Mouse (Mus musculus) erythroblast, embryonic 14.5 days (primary cell): Measurements from ENCODE around the gene Pnp. TPM values are rescaled to one million over a fixed set of nuclear protein-coding genes. Genes with fewer than 3 reads are reported as not detected.
A peak's percentile ranks its signal among the peaks of the same experiment; 100 is the strongest.
"Not testable (repeated sequence)": the region's sequence is repeated elsewhere in the genome, so short reads cannot be mapped to it uniquely, and the experiment has no call there.

Experiments
- H3K27me3 ChIP-seq: 2 replicates; pipeline ENCODE4 v1.6.1; 2012; ENCODE audit warnings: inconsistent platforms; ENCODE audit not compliant: control insufficient read depth
- H3K36me3 ChIP-seq: 2 replicates; pipeline ENCODE4 v1.6.1; 2012; ENCODE audit warnings: mild to moderate bottlenecking, inconsistent platforms; ENCODE audit not compliant: control insufficient read depth
- H3K4me1 ChIP-seq: 2 replicates; pipeline ENCODE4 v1.6.1; 2012; ENCODE audit warnings: inconsistent platforms; ENCODE audit not compliant: control insufficient read depth
- H3K4me3 ChIP-seq: replicated peaks from 2 replicates; pipeline ENCODE3; 2012; ENCODE audit warnings: moderate library complexity, mild to moderate bottlenecking, inconsistent platforms
- H3K9me3 ChIP-seq: 2 replicates; pipeline ENCODE4 v1.6.1; 2012; ENCODE audit warnings: low read length, inconsistent platforms, mixed read lengths; ENCODE audit not compliant: control insufficient read depth
- GATA1 ChIP-seq: IDR thresholded peaks from 2 replicates; pipeline ENCODE4 v1.6.1; 2012; ENCODE audit warnings: low read length, inconsistent platforms, mixed read lengths
- TAL1 ChIP-seq: IDR thresholded peaks from 3 replicates; pipeline ENCODE4 v1.6.1; 2012; ENCODE audit warnings: low read length, inconsistent platforms, mixed read lengths
- polyA plus RNA-seq: library from polyadenylated mRNA; stranded (reverse); fragments of >175 nt; gene quantifications from 2 replicates; pipeline ENCODE4 v1.2.3, GENCODE M21; 2012

The Pnp gene
- polyA plus RNA-seq, 1 experiment, result 0.20 TPM

DNA sequence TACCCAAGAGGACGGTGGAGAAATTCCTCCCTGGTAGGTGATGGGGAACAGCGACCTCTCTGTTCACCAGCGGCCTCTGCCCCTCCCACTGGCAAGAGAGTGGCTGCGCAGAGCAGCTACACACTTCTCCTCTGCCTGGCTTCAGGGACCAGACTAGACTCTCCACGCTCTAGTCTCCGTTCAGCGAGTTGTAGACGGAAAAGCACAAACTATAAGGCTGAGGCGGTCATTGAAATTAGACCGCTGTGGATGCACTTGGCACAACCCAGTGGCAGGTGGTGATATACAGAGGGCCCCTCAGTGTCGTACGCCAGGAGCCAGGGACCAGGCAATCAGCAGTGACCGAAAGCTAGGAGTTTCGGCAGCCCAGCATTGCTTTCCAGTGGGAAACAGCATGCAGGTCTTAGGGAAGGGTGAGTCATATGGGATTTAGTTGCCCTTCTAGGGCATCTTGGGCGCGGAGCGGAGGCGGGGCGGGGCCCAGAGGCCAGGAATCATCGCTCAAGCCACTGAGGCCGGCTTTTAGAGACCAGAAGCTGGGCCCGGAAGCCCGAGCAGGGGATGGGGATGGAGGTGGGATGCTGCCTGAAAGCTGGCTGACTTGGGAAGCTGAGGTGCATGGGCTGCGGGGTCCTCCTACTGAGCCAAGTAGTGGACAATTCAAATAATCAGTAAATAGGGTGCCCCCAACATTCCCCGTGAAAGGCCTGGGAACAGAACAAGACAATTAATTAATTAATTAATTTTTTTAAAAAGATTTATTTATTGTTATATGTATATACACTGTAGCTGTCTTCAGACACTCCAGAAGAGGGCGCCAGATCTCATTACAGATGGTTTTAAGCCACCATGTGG lies 26.7 kb upstream of the Pnp start:
- Histone ChIP-seq H3K27me3 (no peaks in the 10 kb centered on the region), H3K36me3 (no peaks in the 10 kb centered on the region), H3K9me3 (no peaks in the 10 kb centered on the region), H3K4me1 (no peaks in the 10 kb centered on the region), H3K4me3 (no peak overlapping the region)
- no peak for TF ChIP-seq TAL1
- TF ChIP-seq GATA1, result no peak

DNA sequence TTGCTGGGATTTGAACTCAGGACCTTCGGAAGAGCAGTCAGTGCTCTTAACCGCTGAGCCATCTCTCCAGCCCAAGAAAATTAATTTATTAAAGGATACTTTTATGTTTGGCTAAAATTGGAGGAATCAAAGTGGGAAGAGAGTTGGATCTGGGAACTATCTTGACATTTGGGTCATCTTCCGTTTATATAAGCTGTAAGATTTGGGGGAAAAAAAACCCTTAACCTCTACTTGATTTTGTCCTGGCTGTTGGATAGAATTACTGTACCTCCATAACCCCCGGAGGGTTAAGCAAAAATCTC lies 26.1 kb upstream of the Pnp start:
- no peaks in the 10 kb centered on the region for H3K27me3 ChIP-seq
- no peaks in the 10 kb centered on the region for H3K9me3 ChIP-seq
- TF ChIP-seq TAL1, result no peak
- no peak for TF ChIP-seq GATA1
- H3K4me1 ChIP-seq, result no peaks in the 10 kb centered on the region
- no peak overlapping the region for H3K4me3 ChIP-seq
- H3K36me3 ChIP-seq, result no peaks in the 10 kb centered on the region

DNA sequence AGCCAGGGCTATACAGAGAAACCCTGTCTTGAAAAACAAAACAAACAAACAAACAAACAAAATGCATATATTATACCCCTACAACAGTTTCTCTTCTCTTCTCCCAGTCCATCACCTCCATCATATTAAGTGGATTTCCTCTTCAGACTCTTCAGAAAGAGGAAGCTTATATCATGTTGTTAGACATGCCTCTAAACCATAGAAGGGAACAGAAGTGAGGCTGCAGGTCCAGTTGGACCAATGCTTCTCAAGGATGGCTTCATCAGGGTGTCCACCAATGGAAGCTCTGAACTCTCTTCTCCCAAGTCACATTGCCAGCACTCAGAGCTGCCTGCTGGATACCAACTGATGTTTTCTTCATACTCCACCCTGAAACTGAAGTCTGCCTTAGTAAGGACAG lies 25.6 kb upstream of the Pnp start:
- not testable (repeated sequence) for H3K27me3 ChIP-seq, H3K9me3 ChIP-seq, H3K4me1 ChIP-seq, H3K36me3 ChIP-seq, H3K4me3 ChIP-seq

DNA sequence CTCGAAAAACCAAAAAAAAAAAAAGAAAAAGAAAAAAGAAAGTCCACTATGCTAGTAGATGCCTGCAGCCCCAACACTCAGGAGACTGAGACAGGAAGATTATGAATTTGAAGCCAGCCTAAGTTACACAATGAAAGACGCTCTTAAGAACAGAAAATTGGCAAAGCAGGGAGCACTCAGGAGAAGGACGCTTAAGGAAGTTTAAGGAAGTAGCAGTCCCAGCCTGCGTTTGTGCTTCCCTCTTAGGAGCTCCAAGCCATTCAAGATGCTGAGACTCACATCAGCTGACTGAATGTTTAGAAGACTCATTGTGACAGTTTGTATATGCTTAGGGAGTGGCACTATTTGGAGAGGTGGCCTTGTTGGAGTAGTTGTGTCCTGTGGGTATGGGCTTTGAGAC lies 22.8 kb upstream of the Pnp start:
- H3K4me3 ChIP-seq, result no peak overlapping the region
- H3K9me3 ChIP-seq, result no peaks in the 10 kb centered on the region
- TF ChIP-seq GATA1 (no peak), TAL1 (no peak)
- H3K27me3 ChIP-seq, result no peaks in the 10 kb centered on the region
- peaks cover 2% of the 10 kb centered on the region; the same call in 1 of the 2 replicates for H3K36me3 ChIP-seq
- no peaks in the 10 kb centered on the region for H3K4me1 ChIP-seq

DNA sequence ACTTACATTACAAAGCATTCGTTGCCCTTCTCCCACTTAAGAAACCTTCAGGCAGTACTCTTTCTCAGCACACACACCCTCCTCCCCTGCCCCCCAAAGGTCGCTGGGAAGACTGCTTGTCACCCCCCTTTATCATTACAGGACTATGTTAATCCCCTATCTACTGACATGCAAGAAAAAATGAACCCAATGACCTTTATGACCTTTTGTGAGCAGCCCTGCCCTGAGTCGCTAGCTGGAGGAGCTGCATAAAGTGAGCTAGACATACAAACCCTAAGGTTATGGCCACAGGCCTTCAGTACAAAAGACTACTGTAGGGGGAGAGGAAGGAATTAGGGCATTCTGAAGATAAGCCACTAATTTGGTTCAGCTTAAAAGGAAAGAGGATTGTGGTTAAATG lies 19.5 kb upstream of the Pnp start:
- H3K4me3 ChIP-seq, result no peak overlapping the region
- H3K27me3 ChIP-seq, result no peaks in the 10 kb centered on the region
- H3K36me3 ChIP-seq, result peaks cover 29% of the 10 kb centered on the region
- no peak for TF ChIP-seq GATA1
- no peak for TF ChIP-seq TAL1
- H3K4me1 ChIP-seq, result no peaks in the 10 kb centered on the region
- no peaks in the 10 kb centered on the region for H3K9me3 ChIP-seq

DNA sequence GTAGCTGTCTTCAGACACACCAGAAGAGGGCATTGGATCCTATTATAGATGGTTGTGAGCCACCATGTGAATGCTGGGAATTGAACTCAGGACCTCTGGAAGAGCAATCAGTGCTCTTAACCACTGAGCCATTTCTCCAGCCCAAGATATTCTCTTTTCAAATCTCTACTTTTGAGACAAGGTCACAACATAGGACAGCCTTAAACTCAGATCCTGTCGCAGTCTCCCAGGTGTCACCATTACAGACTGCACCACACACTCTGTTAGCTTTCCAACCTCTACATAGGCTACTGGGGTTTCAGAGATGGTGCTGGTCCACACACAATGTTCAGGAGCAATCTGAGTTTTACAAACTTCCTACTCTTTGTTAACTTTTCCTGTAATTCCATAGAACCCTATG lies 7.4 kb upstream of the Pnp start:
- Histone ChIP-seq H3K36me3 (peaks cover 37% of the 10 kb centered on the region), H3K4me3 (peak overlapping the region; percentile 81), H3K4me1 (peaks cover 30% of the 10 kb centered on the region)
- not testable (repeated sequence) for H3K27me3 ChIP-seq, H3K9me3 ChIP-seq

DNA sequence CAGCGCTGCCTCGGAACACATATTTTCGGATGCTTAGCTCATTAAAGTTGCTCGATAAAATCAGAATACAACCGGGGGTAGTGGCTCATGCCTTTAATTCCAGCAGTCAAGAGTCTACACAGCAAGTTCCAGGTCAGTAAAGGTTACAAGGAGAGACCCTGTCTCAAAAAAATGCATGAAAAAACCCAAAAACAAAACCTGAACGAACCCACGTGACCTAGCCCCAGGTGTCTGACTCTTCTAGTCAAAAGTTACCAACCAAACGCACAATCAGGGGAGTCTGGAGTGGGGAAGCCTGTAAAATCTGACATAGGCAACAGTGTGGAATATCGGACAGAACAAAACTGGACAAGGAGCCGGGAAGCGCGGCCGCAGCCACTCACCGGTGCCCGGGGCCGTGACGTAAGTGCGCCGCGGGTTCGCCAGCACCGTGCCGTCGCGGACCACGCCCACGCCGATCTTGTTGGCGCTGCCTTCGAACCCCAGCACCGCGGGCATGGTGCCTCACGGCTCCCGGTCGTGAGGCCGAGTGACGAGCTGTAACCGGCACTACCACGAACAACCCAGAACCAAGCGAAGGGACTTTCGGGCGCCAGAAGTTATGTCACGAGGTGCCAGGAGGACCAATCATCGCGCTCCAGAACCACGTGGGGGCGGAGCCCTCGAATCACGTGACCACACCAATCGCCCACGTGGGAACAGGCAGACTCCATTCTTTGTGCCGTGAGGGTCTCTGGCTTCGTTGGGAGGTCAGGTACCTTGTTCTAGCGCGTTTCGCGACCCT lies 6.4 kb upstream of the Pnp start, which contains the start of the genes Osgep and Apex1:
Gene Osgep (minus strand): TSS at position 613 of the 784 bp plus-strand sequence.
Gene Apex1 (plus strand): TSS at position 688 of the 784 bp plus-strand sequence.
- H3K9me3 ChIP-seq, result no peaks in the 10 kb centered on the region
- peak within 1 kb of the TSS; percentile 81 for H3K4me3 ChIP-seq
- H3K27me3 ChIP-seq, result no peaks in the 10 kb centered on the region
- peaks cover 45% of the 10 kb centered on the region for H3K36me3 ChIP-seq
- peaks cover 35% of the 10 kb centered on the region for H3K4me1 ChIP-seq
- TF ChIP-seq GATA1 (no peak), TAL1 (no peak)

DNA sequence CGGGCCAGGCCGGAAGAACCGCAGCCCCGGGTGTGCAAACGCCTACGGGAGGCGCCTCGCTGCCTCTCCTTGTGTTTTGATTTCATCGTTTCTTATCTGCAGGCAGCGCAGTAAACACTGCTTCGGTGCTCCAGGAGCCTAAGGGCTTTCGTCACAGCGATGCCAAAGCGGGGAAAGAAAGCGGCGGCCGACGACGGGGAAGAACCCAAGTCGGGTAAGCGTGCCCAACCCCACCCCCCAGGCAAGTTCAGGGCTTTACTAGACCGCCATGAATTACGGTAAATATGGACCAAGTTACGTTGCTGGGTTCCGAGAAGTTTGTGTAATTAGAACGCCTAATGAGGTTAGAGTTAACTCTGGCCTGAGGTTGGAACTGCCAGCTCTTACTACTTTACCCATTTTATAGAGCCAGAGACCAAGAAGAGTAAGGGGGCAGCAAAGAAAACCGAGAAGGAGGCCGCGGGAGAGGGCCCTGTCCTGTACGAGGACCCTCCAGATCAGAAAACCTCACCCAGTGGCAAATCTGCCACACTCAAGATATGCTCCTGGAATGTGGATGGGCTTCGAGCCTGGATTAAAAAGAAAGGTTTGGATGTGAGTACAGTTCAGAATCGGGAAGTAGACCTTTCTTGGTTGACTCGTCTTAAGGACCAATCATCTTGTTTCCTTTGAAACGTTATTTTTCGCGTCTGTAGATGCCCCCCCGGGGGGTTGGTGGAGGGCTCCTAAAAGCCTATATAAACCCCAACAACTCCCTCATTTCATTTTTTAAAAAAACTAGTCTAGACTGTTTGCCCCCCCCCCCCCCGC lies 5.6 kb upstream of the Pnp start:
- Histone ChIP-seq H3K36me3 (peaks cover 45% of the 10 kb centered on the region), H3K4me3 (peak overlapping the region; percentile 81), H3K27me3 (no peaks in the 10 kb centered on the region), H3K9me3 (no peaks in the 10 kb centered on the region), H3K4me1 (peaks cover 43% of the 10 kb centered on the region)
- TF ChIP-seq GATA1 (no peak), TAL1 (no peak)

DNA sequence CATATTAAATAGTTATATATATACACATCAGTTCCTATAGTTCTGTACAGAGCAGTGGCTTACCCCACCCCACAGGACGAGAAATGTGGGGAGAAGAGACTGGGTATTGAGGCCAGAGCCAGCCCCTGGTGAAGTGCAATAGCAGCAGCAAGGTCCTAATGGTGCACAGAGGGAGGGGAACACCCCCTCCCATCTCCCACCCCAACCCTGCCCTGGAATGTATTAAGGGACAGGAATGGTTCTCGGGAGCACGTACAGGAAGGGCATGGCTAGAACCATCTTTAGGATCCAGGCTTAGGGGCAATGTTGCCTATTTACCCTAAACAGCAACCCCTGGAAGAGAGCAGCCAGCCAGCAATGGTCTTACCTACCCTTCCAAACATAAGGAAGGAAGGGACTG lies 3.5 kb upstream of the Pnp start:
- H3K9me3 ChIP-seq, result no peaks in the 10 kb centered on the region
- H3K4me1 ChIP-seq, result peaks cover 57% of the 10 kb centered on the region
- TF ChIP-seq TAL1 (no peak), GATA1 (no peak)
- no peak overlapping the region for H3K4me3 ChIP-seq
- H3K36me3 ChIP-seq, result peaks cover 39% of the 10 kb centered on the region
- no peaks in the 10 kb centered on the region for H3K27me3 ChIP-seq
